Mouse (Mus musculus): ENCODE results near the gene Mast4.

DNA sequence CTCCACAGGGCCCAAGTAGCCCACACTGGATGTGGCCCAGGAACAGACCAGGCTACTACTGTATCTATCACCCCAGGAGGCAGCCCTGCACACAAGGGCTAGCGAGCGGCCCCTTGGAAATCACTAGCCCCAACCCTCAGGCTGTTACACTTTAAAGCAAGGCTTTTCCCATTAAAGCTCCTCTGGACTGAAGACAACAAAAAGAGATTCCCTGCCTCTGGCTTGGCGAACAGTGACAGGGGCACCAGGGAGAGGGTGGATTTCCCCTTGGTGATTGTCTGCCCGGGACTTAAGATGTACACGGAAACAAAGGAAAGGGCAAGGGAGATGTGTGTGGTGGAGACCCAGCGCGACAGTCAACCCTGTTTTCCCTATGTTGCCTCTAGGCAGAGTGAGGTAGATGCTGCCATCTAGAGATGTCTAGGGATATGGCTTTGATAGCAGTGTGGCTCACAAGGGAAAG lies 213.6 kb downstream of the Mast4 start:
- TF ChIP-seq POLR2A (IDR thresholded peaks at IDR 0.05; ENCODE audit: low read depth, low read length) = no peak
- TF ChIP-seq CTCF (IDR thresholded peaks at IDR 0.05; ENCODE audit: extremely low read depth, insufficient read depth, insufficient read length, insufficient replicate concordance) = no peak

Data from spleen, adult 2 months (tissue).